Mouse (Mus musculus) erythroblast, embryonic 14.5 days (primary cell): ENCODE results near the gene Gbp8.

ENCODE experiments used
- GATA1 ChIP-seq: IDR thresholded peaks from 2 replicates; pipeline ENCODE4 v1.6.1; 2012; ENCODE audit warnings: low read length, inconsistent platforms, mixed read lengths
- TAL1 ChIP-seq: IDR thresholded peaks from 3 replicates; pipeline ENCODE4 v1.6.1; 2012; ENCODE audit warnings: low read length, inconsistent platforms, mixed read lengths

GRCm38 (mm10) chr5:104982535-104982934 is 156.8 kb downstream of the Gbp8 start, which contains the start of gene Abcg3:
- TF ChIP-seq TAL1 (no peak), GATA1 (no peak)
